Mouse (Mus musculus): ENCODE measurements around the gene Kcnj12. TPM values are rescaled to one million over a fixed set of nuclear protein-coding genes. Genes with fewer than 3 reads are reported as not detected.
A peak's percentile ranks its signal among the peaks of the same experiment; 100 is the strongest.

Gene Kcnj12
- polyA plus RNA-seq, 1 experiment: not detected

GRCm38 (mm10) chr11:61098046-61098445 lies 75.7 kb downstream of the Kcnj12 start:
- H3K4me1 ChIP-seq: peaks cover 3% of the 10 kb centered on the region
- peaks cover 42% of the 10 kb centered on the region for H3K27me3 ChIP-seq (replicated peaks)
- no peak for TF ChIP-seq FLI1 (IDR thresholded peaks at IDR 0.05; ENCODE audit: low read length)
- no peak for TF ChIP-seq GATA1 (IDR thresholded peaks at IDR 0.05; ENCODE audit: borderline replicate concordance, low read length)
- H3K9me3 ChIP-seq: peaks cover 13% of the 10 kb centered on the region
- no peaks in the 10 kb centered on the region for H3K36me3 ChIP-seq (replicated peaks; ENCODE audit: low read length)
- H3K4me3 ChIP-seq (replicated peaks): no peak overlapping the region

GRCm38 (mm10) chr11:61102397-61103339 lies 80.3 kb downstream of the Kcnj12 start:
- Histone ChIP-seq H3K4me1 (peaks cover 17% of the 10 kb centered on the region), H3K4me3 (replicated peaks) (no peak overlapping the region), H3K9me3 (no peaks in the 10 kb centered on the region), H3K36me3 (replicated peaks; ENCODE audit: low read length) (no peaks in the 10 kb centered on the region), H3K27me3 (replicated peaks) (peaks cover 58% of the 10 kb centered on the region)
- no peak for TF ChIP-seq GATA1 (IDR thresholded peaks at IDR 0.05; ENCODE audit: borderline replicate concordance, low read length)
- no peak for TF ChIP-seq FLI1 (IDR thresholded peaks at IDR 0.05; ENCODE audit: low read length)

DNA sequence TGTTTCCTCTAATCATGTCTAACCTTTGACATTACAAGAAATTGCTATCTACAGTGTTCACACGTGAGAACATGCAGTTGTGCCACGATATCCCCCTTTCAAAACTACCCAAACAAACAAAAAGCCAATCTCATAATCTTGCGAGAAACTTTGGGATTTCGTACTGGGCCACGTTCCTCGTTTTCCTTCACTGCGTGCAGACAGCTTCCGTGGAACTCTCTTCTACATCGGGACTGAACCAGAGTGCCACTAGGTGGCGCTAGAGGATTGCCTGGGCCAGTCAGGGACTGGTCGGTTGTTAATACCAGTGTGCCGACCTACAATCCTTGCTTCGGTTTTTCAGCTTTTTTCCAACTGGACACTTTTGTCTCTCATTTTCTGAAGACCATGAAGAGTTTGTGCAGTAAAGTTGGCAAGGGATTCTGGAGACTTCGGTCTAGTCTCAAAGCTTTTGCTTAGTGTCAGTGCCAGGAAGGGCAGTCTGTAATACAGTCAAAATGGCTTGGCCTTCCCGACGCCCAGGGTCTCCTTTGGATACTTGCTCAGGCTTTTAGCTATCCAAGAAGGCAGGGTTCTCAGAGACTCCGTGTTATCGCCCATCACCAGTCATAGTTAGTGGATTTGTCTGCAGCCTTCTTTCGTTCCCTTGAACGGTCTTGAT lies 82.0 kb downstream of the Kcnj12 start:
- Histone ChIP-seq H3K9me3 (no peaks in the 10 kb centered on the region), H3K4me3 (replicated peaks) (peak overlapping the region; percentile 44), H3K36me3 (replicated peaks; ENCODE audit: low read length) (no peaks in the 10 kb centered on the region), H3K4me1 (peaks cover 28% of the 10 kb centered on the region), H3K27me3 (replicated peaks) (peaks cover 53% of the 10 kb centered on the region)
- TF ChIP-seq GATA1 (IDR thresholded peaks at IDR 0.05; ENCODE audit: borderline replicate concordance, low read length) (no peak), FLI1 (IDR thresholded peaks at IDR 0.05; ENCODE audit: low read length) (no peak)

- Histone ChIP-seq H3K27me3 (replicated peaks) (peaks cover 64% of the 10 kb centered on the region), H3K9me3 (no peaks in the 10 kb centered on the region), H3K4me1 (peaks cover 33% of the 10 kb centered on the region), H3K36me3 (replicated peaks; ENCODE audit: low read length) (no peaks in the 10 kb centered on the region), H3K4me3 (replicated peaks) (peak overlapping the region; percentile 69)
- TF ChIP-seq GATA1 (IDR thresholded peaks at IDR 0.05; ENCODE audit: borderline replicate concordance, low read length): no peak
- TF ChIP-seq FLI1 (IDR thresholded peaks at IDR 0.05; ENCODE audit: low read length): no peak
Measured at GRCm38 (mm10) chr11:61108911-61109361, 86.6 kb downstream of the Kcnj12 start.

DNA sequence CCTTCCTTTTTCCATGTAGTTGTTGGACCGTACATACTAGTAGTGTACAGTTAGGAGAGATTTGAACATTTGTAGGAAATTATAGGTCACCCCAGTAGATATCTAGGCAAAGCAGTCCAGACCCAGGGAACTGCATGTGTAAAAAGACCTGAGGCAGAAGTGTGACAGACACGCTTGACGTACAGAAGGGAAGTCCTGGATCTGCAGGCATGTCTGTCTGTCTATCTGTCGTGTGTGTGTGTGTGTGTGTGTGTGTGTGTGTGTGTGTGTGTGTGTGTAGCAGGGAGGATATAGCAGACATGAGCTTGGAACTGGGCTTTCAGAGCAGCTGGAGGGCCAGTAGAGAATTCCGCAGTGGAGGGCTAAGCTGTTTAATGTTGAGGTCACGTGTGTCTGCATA lies 87.3 kb downstream of the Kcnj12 start:
- peaks cover 26% of the 10 kb centered on the region for H3K4me1 ChIP-seq

DNA sequence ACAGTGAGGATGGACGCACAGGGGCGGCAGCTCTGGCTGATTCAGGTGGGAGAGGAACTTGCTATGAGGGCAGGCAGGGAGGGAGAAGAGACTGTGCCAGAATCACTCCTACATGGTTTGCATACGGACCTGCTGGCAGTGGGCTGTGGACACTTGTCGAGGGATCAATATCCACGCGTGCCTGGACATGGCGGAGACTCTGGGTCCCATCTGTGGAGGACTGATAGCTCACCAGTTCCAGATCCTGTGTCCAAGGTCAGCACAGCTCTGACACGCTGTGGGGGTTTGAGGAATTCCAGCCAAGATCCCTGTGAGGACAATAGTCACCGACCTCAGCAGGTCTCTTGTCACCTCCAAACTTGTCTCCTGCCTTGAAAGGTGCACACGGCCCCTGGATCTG lies 87.7 kb downstream of the Kcnj12 start:
- Histone ChIP-seq H3K4me3 (replicated peaks) (no peak overlapping the region), H3K36me3 (replicated peaks; ENCODE audit: low read length) (no peaks in the 10 kb centered on the region), H3K27me3 (replicated peaks) (peaks cover 60% of the 10 kb centered on the region), H3K4me1 (peaks cover 24% of the 10 kb centered on the region), H3K9me3 (no peaks in the 10 kb centered on the region)
- no peak for TF ChIP-seq GATA1 (IDR thresholded peaks at IDR 0.05; ENCODE audit: borderline replicate concordance, low read length)
- no peak for TF ChIP-seq FLI1 (IDR thresholded peaks at IDR 0.05; ENCODE audit: low read length)

More for the DNA sequence above, 87.3 kb downstream of the Kcnj12 start:
- TF ChIP-seq GATA1 (IDR thresholded peaks at IDR 0.05; ENCODE audit: borderline replicate concordance, low read length) (no peak), FLI1 (IDR thresholded peaks at IDR 0.05; ENCODE audit: low read length) (no peak)
- no peak overlapping the region for H3K4me3 ChIP-seq (replicated peaks)
- H3K36me3 ChIP-seq (replicated peaks; ENCODE audit: low read length): no peaks in the 10 kb centered on the region
- peaks cover 64% of the 10 kb centered on the region for H3K27me3 ChIP-seq (replicated peaks)
- H3K9me3 ChIP-seq: no peaks in the 10 kb centered on the region

DNA sequence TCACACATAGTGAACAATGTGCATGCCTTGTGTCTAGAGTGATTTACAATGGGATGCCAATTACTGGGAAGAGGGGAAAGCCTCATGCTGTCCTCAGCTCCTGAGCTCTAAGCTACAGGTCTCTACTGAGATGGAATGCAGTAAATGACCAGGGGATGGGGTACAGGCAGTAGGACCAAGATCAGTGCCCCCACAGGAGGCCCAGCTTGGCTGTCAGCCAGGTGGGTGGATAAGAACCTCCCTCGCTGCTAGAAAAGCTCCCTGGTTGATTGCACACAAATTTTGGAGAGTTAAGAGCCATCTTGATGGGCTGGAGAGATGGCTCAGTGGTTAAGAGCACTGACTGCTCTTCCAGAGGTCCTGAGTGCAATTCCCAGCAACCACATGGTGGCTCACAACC lies 88.6 kb downstream of the Kcnj12 start:
- Histone ChIP-seq H3K9me3 (no peaks in the 10 kb centered on the region), H3K4me3 (replicated peaks) (no peak overlapping the region), H3K4me1 (peaks cover 28% of the 10 kb centered on the region), H3K27me3 (replicated peaks) (peaks cover 53% of the 10 kb centered on the region), H3K36me3 (replicated peaks; ENCODE audit: low read length) (no peaks in the 10 kb centered on the region)
- no peak for TF ChIP-seq FLI1 (IDR thresholded peaks at IDR 0.05; ENCODE audit: low read length)
- no peak for TF ChIP-seq GATA1 (IDR thresholded peaks at IDR 0.05; ENCODE audit: borderline replicate concordance, low read length)

DNA sequence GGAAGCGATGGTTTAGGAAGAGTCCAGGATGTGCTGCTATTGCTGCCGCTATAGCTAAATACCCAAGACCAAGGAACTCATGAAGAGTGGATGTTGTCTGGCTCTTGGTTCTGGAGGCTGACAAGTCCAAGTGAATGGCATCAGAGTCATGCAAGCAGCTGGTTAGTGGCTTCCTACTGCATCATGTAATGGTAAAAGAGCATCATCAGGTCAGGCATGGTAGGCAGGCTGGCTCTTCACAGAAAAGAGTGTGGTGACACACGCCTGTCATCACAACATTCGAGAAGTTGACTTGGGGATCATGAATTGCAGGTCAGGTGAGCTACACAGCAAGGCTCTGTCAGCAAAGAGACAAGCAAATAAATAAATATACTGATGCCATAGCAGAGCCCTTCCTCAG lies 89.1 kb downstream of the Kcnj12 start:
- Histone ChIP-seq H3K4me1 (peaks cover 33% of the 10 kb centered on the region), H3K36me3 (replicated peaks; ENCODE audit: low read length) (no peaks in the 10 kb centered on the region), H3K4me3 (replicated peaks) (no peak overlapping the region), H3K27me3 (replicated peaks) (peaks cover 54% of the 10 kb centered on the region), H3K9me3 (no peaks in the 10 kb centered on the region)
- TF ChIP-seq FLI1 (IDR thresholded peaks at IDR 0.05; ENCODE audit: low read length) (no peak), GATA1 (IDR thresholded peaks at IDR 0.05; ENCODE audit: borderline replicate concordance, low read length) (no peak)

GRCm38 (mm10) chr11:61112323-61112995 lies 90.1 kb downstream of the Kcnj12 start:
- Histone ChIP-seq H3K36me3 (replicated peaks; ENCODE audit: low read length) (no peaks in the 10 kb centered on the region), H3K27me3 (replicated peaks) (peaks cover 55% of the 10 kb centered on the region), H3K4me3 (replicated peaks) (no peak overlapping the region), H3K4me1 (peaks cover 35% of the 10 kb centered on the region), H3K9me3 (peaks cover 1% of the 10 kb centered on the region; the same call in 1 of the 2 replicates)
- TF ChIP-seq GATA1 (IDR thresholded peaks at IDR 0.05; ENCODE audit: borderline replicate concordance, low read length) (no peak), FLI1 (IDR thresholded peaks at IDR 0.05; ENCODE audit: low read length) (no peak)
